Mouse (Mus musculus) liver, postnatal 0 days (tissue): ENCODE data around the gene Foxred1.

Experiments
- CTCF ChIP-seq: sonication (generic); IDR thresholded peaks from 2 replicates; pipeline ENCODE4 v1.5.1; 2016; ENCODE audit warnings: antibody characterized with exemption, low read depth
- EP300 ChIP-seq: IDR thresholded peaks from 2 replicates; pipeline ENCODE4 v1.6.1; 2016; ENCODE audit warnings: antibody characterized with exemption, low read depth, mild to moderate bottlenecking

DNA sequence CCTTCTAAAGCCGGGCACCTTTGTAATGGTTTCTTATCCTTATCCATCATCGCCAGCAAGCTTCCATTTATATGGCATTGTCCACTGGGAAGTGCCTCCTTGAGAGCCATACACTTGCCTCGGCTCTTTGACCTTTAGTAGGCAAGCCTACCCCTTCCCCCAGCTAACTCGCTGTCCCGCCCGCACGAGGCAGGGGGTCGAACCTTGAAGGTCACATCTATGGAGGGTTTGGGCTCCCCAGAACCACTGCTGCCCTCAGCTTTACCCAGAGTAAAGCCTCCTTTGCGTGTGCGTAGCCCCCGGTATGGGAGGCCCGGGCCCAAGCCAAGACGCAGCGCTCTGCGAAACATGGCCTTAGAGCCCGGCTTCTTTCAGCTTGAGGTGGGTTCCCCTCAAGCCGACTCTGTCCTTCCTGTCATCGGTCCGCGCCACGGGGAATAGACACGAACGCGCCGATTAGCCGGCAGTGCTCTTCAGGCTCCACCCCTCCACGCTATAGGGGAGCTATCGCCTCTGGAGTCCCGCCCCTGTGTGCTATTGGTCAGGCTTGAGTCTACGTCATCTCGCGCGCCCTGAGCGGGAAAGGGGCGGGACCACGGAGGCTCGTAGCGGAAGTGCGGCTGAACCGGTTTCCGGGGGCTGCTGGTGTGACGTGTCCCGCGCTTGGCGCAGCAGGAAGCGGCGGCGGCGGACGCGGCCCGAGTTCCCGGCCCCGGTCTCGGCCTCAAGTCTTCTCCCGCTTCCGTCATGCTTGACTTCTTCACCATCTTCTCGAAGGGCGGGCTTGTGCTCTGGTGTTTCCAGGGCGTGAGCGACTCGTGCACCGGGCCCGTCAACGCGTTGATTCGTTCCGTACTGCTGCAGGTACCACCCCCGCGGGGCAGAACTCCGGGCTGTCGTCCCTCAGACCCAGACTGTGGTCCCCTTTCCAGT, at the start of gene Foxred1:
- TF ChIP-seq CTCF (0 out of 2 replicates have a peak, but pooled peaks have one; percentile 0), EP300 (peak; percentile 53; the same call in 1 of the 2 replicates)
